Mouse (Mus musculus): ENCODE results near the gene Med27.

Gene Med27

GRCm38 (mm10) chr2:29400234-29400633 lies 53.6 kb downstream of the Med27 start:
- DNase-seq (ENCODE audit: low spot score), result no peak

GRCm38 (mm10) chr2:29400812-29401211 lies 54.2 kb downstream of the Med27 start:
- no peak for DNase-seq (ENCODE audit: low spot score)

- DNase-seq (ENCODE audit: low spot score), result no peak
Measured at GRCm38 (mm10) chr2:29401868-29402267, 55.2 kb downstream of the Med27 start.

GRCm38 (mm10) chr2:29402550-29403076 lies 56.0 kb downstream of the Med27 start:
- DNase-seq (ENCODE audit: low spot score), result no peak

- no peak for DNase-seq (ENCODE audit: low spot score)
Measured at GRCm38 (mm10) chr2:29403799-29404530, 57.3 kb downstream of the Med27 start.

GRCm38 (mm10) chr2:29404931-29405330 lies 58.3 kb downstream of the Med27 start:
- DNase-seq (ENCODE audit: low spot score), result no peak

- no peak for DNase-seq (ENCODE audit: low spot score)
Measured at GRCm38 (mm10) chr2:29405848-29406247, 59.2 kb downstream of the Med27 start.

- no peak for DNase-seq (ENCODE audit: low spot score)
Measured at GRCm38 (mm10) chr2:29407350-29407749, 60.7 kb downstream of the Med27 start.

GRCm38 (mm10) chr2:29407764-29408163 lies 61.1 kb downstream of the Med27 start:
- no peak for DNase-seq (ENCODE audit: low spot score)

- no peak for DNase-seq (ENCODE audit: low spot score)
Measured at GRCm38 (mm10) chr2:29410884-29411283, 64.3 kb downstream of the Med27 start.

GRCm38 (mm10) chr2:29412458-29412857 lies 65.8 kb downstream of the Med27 start:
- DNase-seq (ENCODE audit: low spot score), result no peak

GRCm38 (mm10) chr2:29413259-29413993 lies 66.8 kb downstream of the Med27 start:
- DNase-seq (ENCODE audit: low spot score), result no peak

GRCm38 (mm10) chr2:29414852-29415473 lies 68.3 kb downstream of the Med27 start:
- DNase-seq (ENCODE audit: low spot score), result no peak

- no peak for DNase-seq (ENCODE audit: low spot score)
Measured at GRCm38 (mm10) chr2:29418498-29418897, 71.9 kb downstream of the Med27 start.

- no peak for DNase-seq (ENCODE audit: low spot score)
Measured at GRCm38 (mm10) chr2:29419434-29419833, 72.8 kb downstream of the Med27 start.

- no peak for DNase-seq (ENCODE audit: low spot score)
Measured at GRCm38 (mm10) chr2:29419946-29420345, 73.3 kb downstream of the Med27 start.

GRCm38 (mm10) chr2:29422126-29422840 lies 75.7 kb downstream of the Med27 start:
- DNase-seq (ENCODE audit: low spot score), result no peak

GRCm38 (mm10) chr2:29423059-29423458 lies 76.4 kb downstream of the Med27 start:
- DNase-seq (ENCODE audit: low spot score), result no peak

- no peak for DNase-seq (ENCODE audit: low spot score)
Measured at GRCm38 (mm10) chr2:29425386-29425785, 78.8 kb downstream of the Med27 start.

GRCm38 (mm10) chr2:29426684-29427083 lies 80.1 kb downstream of the Med27 start:
- DNase-seq (ENCODE audit: low spot score), result peak; percentile 64

GRCm38 (mm10) chr2:29432565-29432964 lies 85.9 kb downstream of the Med27 start:
- DNase-seq (ENCODE audit: low spot score), result no peak

GRCm38 (mm10) chr2:29436376-29436775 lies 89.8 kb downstream of the Med27 start:
- no peak for DNase-seq (ENCODE audit: low spot score)

Measured in testis, postnatal 10 days (tissue).